Mouse (Mus musculus) retina, postnatal 7 days (tissue): Measurements from ENCODE around the gene Sorcs3.
A peak's percentile ranks its signal among the peaks of the same experiment; 100 is the strongest.

Source experiments
- DNase-seq: peaks from one replicate; pipeline ENCODE4 v3.0.0-alpha.2; 2012; ENCODE audit warnings: low read depth, low spot score

Sorcs3 gene

GRCm38 (mm10) chr19:48285602-48286225 lies 79.9 kb downstream of the Sorcs3 start:
- DNase-seq = no peak

- no peak for DNase-seq
These were observed 88.4 kb downstream of the Sorcs3 start for GRCm38 (mm10) chr19:48294251-48294650.

- DNase-seq = no peak
These were observed 92.6 kb downstream of the Sorcs3 start for GRCm38 (mm10) chr19:48298384-48298783.

GRCm38 (mm10) chr19:48300440-48301231 lies 94.8 kb downstream of the Sorcs3 start:
- no peak for DNase-seq

GRCm38 (mm10) chr19:48301300-48301699 lies 95.5 kb downstream of the Sorcs3 start:
- no peak for DNase-seq

- no peak for DNase-seq
These were observed 102.5 kb downstream of the Sorcs3 start for GRCm38 (mm10) chr19:48308341-48308740.

GRCm38 (mm10) chr19:48309531-48310337 lies 103.9 kb downstream of the Sorcs3 start:
- DNase-seq = no peak

GRCm38 (mm10) chr19:48310338-48310710 lies 104.5 kb downstream of the Sorcs3 start:
- no peak for DNase-seq

- no peak for DNase-seq
These were observed 108.0 kb downstream of the Sorcs3 start for GRCm38 (mm10) chr19:48313776-48314175.

- no peak for DNase-seq
These were observed 121.3 kb downstream of the Sorcs3 start for GRCm38 (mm10) chr19:48327115-48327514.

GRCm38 (mm10) chr19:48328171-48328570 lies 122.3 kb downstream of the Sorcs3 start:
- DNase-seq = no peak

- peak; percentile 9 for DNase-seq
These were observed 125.8 kb downstream of the Sorcs3 start for GRCm38 (mm10) chr19:48331640-48332039.

- DNase-seq = no peak
These were observed 127.3 kb downstream of the Sorcs3 start for GRCm38 (mm10) chr19:48333085-48333484.

- DNase-seq = no peak
These were observed 131.6 kb downstream of the Sorcs3 start for GRCm38 (mm10) chr19:48337461-48337860.

GRCm38 (mm10) chr19:48338098-48338497 lies 132.3 kb downstream of the Sorcs3 start:
- DNase-seq = no peak

- no peak for DNase-seq
These were observed 136.9 kb downstream of the Sorcs3 start for GRCm38 (mm10) chr19:48342770-48343169.

GRCm38 (mm10) chr19:48343442-48343841 lies 137.6 kb downstream of the Sorcs3 start:
- no peak for DNase-seq

GRCm38 (mm10) chr19:48347116-48347515 lies 141.3 kb downstream of the Sorcs3 start:
- DNase-seq = no peak

- no peak for DNase-seq
These were observed 151.0 kb downstream of the Sorcs3 start for GRCm38 (mm10) chr19:48356806-48357205.

GRCm38 (mm10) chr19:48362167-48362566 lies 156.3 kb downstream of the Sorcs3 start:
- no peak for DNase-seq

- no peak for DNase-seq
These were observed 162.2 kb downstream of the Sorcs3 start for GRCm38 (mm10) chr19:48368056-48368455.

GRCm38 (mm10) chr19:48371787-48372186 lies 166.0 kb downstream of the Sorcs3 start:
- no peak for DNase-seq
